Mouse (Mus musculus): Measurements from ENCODE around the gene Mgat5b.

DNA sequence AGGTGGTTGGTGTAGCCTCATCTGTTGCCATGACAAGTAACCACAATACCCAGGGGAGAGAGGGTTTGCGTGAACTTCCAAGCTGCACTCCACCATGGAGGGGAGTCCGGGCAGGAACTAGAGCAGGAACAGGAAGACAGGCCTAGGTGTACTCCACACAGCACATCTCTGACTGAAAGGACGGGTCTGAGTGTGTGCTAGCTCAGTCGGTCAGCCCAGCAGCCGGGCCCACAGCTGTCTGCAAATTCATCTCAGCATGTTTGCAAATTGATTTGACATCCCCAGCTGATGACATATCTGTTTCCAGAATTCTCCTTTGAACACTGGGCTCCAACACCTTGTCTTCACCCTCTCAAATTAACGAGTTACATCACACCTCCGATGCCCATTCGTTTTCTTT lies 72.7 kb downstream of the Mgat5b start:
- TF ChIP-seq POLR2A (IDR thresholded peaks at IDR 0.05; ENCODE audit: insufficient read depth, low read length): no peak
- TF ChIP-seq CTCF (IDR thresholded peaks at IDR 0.05; ENCODE audit: low read depth, low read length): no peak
- no peak for TF ChIP-seq EP300 (IDR thresholded peaks at IDR 0.05; ENCODE audit: insufficient read depth, low read depth, low read length)
